Mouse (Mus musculus) mouse trophoblast stem cell (cell line): ENCODE measurements around the gene Vrk2.

Source experiments
- in situ Hi-C, 2 experiments: fragments of 300-500 bp; cut with MseI, MboI; formaldehyde crosslinking; loops; 2 replicates in 1 of 2; 3 replicates in 1 of 2; pipeline ENCODE4 v1.15.1; 2025

Gene Vrk2

GRCm38 (mm10) chr11:26551551-26551950 is 42.2 kb downstream of the Vrk2 start:
- in situ Hi-C loops = no loop called here

DNA sequence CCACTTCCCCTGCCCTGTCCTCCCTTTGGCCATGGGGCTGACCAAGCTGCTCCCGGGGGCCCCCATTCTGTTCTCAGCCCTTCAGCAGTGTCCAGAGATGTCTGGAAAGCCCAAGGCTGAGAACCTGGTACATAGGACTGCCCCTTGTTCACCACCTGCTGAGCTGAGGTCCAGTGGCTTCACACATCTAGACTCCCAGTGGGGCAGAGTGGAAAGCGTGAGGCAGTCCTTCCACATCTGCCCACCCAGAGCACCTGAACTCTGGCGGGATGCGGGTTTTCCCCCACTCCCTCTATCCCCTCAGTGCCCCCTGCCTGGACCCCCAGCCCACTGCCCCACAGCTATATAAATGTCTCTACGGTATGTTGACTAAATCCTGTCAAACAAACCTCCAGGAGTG is 56.0 kb downstream of the Vrk2 start:
- in situ Hi-C loops = no loop called here

- in situ Hi-C loops = no loop called here
These were observed 60.0 kb downstream of the Vrk2 start for GRCm38 (mm10) chr11:26533828-26534119.

DNA sequence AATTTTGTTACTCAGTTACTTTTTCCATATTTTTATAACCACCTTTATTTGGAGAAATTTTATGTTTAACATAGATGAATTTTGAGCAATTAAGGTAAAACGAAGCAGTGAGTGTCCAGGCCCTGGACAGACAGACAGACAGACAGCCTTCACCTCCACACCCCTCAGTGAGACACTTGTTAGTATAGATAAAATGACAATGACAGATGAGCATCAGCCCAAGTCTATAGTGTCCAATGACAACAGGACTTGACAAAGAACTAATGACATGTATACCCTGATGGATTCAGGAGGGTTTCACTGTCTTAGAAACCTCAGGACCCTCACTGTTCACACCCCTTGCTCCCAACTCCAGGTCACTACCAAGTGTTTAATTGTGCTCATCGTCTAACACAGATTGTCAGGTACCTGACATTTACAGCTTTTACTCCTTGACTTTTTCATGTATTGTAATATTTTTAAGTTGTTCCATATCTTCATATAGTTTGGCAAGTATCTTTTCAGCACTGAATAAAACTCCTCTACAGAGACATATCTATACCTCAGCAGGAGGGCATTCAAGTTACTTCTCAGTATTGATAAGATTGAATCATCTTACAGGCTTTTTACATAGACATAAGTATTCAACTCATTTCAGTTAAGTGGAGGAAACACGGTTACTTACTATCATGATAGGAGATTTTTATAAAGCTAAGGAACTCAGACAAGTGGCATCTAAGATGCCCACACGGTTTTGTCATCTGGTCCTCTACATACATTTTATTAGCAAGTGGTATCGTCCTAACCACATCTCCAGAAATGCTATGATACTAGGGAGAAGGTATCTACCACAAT is 60.6 kb downstream of the Vrk2 start:
- in situ Hi-C loops = no loop called here

- in situ Hi-C loops = no loop called here
These were observed 66.9 kb downstream of the Vrk2 start for GRCm38 (mm10) chr11:26526861-26527260.

DNA sequence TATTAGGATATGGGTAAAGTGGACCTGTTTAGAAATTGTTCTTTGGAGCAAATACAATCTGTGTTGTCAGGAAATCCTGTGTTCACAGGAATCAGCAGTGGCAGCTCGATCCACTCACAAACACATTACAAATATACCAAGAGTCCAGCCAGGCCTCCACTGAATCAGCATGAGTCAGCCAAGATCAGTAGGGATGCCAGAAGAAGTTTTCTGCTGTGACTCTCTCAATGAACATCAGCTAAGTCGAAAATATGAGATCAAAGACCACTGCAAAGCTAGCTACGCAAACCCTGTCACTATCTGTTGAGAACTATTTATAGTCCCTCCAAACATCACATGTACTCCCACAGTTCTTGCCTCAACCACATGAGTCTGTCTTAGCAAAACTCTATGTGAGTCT is 74.8 kb downstream of the Vrk2 start:
- in situ Hi-C loops = no loop called here

DNA sequence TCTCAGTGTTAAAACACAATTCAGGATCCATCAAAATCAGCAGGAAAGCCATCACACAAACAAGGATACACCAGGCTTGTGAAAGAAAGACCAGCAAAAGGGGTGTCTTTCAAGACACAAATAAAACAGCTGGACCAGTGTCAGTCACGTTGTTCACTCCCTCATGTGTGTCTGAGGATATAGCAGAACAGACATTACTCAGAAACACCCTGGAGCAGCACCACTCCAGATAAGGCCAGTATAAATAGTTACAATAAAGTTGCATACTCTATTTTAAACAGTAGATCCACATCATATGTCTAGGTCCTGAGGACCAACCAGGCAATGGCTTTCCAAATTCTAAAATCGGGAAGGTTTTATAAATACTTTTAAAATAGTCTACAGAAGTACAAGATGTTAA is 77.7 kb downstream of the Vrk2 start:
- in situ Hi-C loops = no loop called here

DNA sequence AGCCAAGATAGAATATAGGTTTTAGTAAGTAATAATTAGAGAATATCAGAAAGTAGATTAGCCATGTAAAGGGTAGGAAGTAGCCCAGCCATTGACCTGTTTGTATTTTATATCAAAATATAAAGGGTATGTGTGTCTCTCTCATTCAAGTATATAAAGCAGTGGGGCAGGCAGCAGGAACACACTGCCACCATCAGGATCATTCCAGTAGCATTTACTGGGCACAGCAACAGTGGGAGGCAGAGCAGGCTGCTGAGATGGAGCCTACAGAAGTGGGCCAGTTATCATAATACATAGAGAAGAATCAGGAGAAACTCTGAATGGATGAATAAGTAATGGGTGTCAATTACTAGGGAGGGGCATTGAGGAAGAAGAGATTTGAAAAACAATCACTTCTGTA is 80.1 kb downstream of the Vrk2 start:
- in situ Hi-C loops = no loop called here

DNA sequence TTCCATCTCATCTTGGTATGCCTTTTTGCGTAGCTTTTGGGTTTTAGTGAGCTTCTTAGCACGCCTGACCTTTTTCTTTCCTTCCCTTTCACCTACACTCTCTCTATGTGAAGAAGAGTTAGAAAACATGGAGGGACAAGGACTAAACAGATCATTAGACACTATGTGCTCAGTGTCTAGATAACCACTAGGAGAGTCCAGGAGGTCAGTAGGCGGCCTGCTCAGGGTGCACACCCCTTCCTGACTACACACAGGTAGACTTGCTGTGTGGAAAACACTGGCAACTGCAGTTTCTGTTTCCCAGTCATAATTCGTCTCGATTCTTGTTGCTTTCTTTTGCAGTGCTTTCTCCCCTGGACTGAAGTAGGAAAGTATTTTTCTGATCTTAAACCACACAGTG is 97.8 kb downstream of the Vrk2 start:
- in situ Hi-C loops = no loop called here

- in situ Hi-C loops = no loop called here
These were observed 103.9 kb downstream of the Vrk2 start for GRCm38 (mm10) chr11:26489761-26490466.

DNA sequence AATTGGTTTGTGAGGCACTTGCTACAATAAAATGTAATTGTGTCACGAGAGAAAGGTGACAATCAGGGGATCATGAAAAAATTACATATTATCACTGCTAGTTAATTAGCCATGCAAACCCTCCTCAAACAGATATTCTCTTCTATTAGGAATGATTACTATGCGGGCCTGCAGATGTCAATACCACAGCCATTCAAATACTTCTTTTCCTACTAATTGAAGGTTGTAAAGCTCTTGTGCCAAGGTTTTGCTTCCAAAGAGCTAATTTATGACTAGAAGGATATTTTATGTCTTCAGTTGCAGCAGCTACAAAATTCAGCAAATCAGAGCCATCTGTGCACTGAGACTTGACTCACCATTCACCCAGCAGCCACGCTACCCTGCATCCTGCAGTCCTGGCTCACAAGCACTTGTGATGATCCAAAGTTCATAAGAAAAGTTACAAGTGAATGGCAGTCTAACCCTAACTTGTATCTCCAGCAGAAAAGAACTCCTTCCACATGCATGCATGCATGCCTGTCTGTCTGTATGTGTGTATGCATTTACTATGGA is 112.0 kb downstream of the Vrk2 start:
- in situ Hi-C loops = no loop called here

DNA sequence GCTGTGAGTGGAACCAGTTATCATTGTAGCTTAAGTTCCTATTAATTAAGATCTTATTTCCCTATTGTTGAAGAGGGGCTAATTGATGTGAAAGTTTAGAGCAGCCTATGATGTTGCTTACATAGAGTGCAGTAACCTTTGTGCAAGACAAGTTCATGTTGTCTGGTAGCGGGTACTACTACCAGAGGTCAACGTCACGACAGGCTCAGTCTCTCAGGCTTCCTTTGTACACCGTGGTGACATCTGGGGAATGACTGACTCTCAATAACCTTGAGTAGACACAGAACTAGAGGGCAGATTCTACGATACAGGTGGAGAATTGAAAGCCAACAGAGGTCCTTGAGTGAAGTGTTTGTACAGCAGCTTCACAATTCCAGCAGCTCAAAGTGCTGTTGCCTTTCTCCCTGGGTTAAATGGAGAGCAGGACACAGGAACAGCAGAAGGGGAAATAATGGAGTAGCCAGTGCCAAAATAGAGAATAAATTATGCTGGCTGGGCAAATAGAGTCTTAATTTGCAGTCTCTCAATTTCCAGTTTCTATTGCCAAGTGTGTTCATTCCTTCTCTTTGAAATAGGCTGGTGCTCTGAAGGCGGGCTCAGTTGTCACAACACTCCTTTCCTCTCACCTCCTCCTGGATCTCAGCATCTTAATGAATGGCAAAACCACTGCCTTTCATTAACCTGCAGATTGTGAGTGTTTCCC is 116.6 kb downstream of the Vrk2 start:
- in situ Hi-C loops = no loop called here

DNA sequence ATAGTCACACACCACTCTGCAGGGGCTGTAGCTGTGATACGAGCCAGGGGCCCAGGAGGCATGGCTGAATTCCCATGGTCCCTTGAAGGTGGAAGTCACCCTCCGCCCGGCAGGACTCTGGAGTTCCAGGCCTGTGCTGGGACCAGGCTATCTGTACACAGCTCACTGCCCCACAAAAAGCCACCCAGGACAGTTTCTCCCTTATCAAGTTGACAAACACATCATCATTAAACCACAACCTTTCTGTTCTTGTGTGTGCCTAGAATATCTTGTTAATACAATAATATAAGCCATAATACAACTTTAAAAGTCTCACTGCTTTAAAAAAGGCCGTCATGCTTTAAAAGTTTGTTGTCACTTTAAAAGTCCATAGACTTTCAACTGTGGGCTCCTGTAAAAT is 139.7 kb downstream of the Vrk2 start:
- in situ Hi-C loops = no loop called here

DNA sequence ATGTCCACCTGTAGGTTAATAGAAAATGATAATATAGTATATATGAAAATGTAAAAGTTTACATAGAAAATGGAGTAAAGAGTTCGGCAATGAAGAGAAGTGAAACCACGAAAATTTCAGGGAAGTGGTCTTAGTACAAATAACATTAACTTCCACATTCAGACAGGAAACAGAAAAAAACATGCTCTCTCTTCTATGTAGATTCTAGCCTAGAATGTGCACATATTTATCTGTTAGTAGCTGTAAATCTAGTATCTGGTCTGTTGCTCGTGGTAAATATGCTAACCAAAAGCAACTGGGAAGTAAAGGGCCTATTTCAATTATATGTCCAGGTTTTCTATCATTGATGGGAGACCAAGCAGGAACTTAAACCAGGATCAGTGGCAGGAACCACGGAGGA is 141.1 kb downstream of the Vrk2 start:
- in situ Hi-C loops = no loop called here

DNA sequence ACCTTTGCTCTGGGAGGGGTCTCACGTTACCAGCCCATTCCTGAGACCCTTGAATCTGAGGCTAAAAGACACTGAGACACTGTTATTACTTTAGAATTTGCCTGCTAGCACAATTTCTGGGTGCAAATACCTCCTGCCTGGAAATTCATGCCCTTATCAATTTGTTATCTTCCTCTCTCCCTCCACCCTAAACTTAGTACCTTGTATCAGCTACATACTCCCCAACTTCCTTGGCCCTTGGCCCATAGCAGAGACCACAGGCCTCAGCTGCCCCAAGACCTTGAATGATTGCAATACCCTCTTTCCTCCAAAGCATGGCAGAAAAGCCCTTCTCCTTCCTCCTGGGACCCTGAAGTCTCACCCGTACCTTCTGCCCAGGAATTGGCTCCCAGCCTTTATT is 142.6 kb downstream of the Vrk2 start:
- in situ Hi-C loops = no loop called here

DNA sequence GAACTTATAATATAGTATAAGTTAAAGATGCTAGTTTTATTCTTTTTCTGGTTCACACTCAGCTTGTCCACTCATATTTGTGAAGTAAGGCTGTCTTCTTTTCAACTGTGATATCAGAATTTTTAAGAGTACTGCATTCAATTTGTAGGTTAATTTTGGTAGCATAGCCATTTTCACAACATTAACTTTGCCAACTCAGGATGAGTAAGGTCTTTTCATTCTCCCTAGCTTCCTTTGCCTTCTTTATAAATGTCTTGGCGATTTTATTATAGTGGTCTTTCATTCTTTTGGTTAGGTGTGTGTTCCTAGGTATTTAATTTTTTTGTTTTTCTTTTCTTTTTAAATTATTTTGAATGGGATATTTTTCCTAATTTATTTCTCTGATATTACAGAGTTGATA is 143.2 kb downstream of the Vrk2 start:
- in situ Hi-C loops = no loop called here

DNA sequence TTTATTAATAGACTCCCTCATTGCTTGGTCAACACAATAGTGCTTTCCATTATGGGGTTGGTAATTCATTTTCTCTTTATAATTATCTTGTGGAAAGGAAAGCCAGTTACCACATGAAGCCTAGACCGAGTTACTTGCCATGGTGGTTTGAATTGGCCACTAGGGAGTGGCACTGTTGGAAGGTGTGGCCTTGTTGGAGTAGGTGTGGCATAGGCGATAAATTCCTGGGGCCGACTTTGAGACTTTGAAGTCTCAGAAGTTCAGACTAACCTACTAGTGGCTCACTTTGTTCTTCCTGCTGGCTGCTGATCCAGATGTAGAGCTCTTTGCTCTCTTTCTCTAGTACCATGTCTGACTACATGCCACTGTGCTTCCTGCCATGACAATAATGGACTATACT is 144.0 kb downstream of the Vrk2 start:
- in situ Hi-C loops = no loop called here

- in situ Hi-C loops = no loop called here
These were observed 149.4 kb downstream of the Vrk2 start for GRCm38 (mm10) chr11:26444374-26444773.

GRCm38 (mm10) chr11:26441121-26441520 is 152.7 kb downstream of the Vrk2 start:
- in situ Hi-C loops = no loop called here

GRCm38 (mm10) chr11:26437818-26438217 is 156.0 kb downstream of the Vrk2 start:
- in situ Hi-C loops = no loop called here

- in situ Hi-C loops = no loop called here
These were observed 159.6 kb downstream of the Vrk2 start for GRCm38 (mm10) chr11:26434229-26434628.

DNA sequence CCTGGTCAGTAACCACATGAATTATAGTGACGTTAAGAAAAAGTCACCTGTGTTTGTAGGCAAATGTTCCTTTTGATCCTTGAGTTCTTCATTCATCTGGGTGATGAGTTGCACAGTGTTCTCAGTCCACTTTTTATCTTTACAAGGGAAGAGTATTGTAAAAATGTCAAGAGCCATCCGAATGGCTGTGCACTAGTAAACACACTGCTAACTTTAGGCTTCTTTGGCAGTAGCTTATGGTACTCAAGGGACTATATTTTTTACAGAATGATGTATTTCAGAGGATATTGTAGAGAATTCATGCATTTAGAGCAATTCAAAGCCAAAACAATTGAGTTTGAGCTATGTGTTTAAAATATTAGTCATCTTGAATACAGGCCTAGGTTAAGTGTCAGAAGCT is 172.3 kb downstream of the Vrk2 start:
- in situ Hi-C loops = no loop called here
